Mouse (Mus musculus): Measurements from ENCODE around the gene Cirbp. TPM values are rescaled to one million over a fixed set of nuclear protein-coding genes. Genes with fewer than 3 reads are reported as not detected.
A peak's percentile ranks its signal among the peaks of the same experiment; 100 is the strongest.

The Cirbp gene
- total and polyA plus RNA-seq, 2 experiments: 25.9 to 37.0 TPM

GRCm38 (mm10) chr10:80182547-80182946 lies 16.8 kb downstream of the Cirbp start:
- peaks cover 4% of the 10 kb centered on the region; the same call in 1 of the 2 replicates for H3K27me3 ChIP-seq (ENCODE audit: control insufficient read depth, insufficient read depth, low read length)

GRCm38 (mm10) chr10:80186649-80187048 lies 20.9 kb downstream of the Cirbp start:
- H3K4me1 ChIP-seq (ENCODE audit: control insufficient read depth, insufficient read depth, low read length): no peaks in the 10 kb centered on the region
- H3K4me3 ChIP-seq (ENCODE audit: insufficient read depth, low read depth, low read length): no peak overlapping the region
- H3K36me3 ChIP-seq (ENCODE audit: control insufficient read depth, insufficient read depth, low read length): no peaks in the 10 kb centered on the region
- H3K27me3 ChIP-seq (ENCODE audit: control insufficient read depth, insufficient read depth, low read length): peaks cover 8% of the 10 kb centered on the region
- 62% methylated on average over 27 of the region's 27 CpGs for WGBS
- no peaks in the 10 kb centered on the region for H3K79me2 ChIP-seq (ENCODE audit: control insufficient read depth, insufficient read depth, low read length)
- DNase-seq (ENCODE audit: extremely low read depth, low read depth, low spot score): no peak
- no peak overlapping the region for H3K27ac ChIP-seq (replicated peaks; ENCODE audit: insufficient read depth, low read depth, low read length)
- no peak overlapping the region for H3K9ac ChIP-seq (ENCODE audit: low read depth, low read length)
- TF ChIP-seq CTCF (IDR thresholded peaks at IDR 0.05; ENCODE audit: low read depth, low read length) (no peak), POLR2A (IDR thresholded peaks at IDR 0.05; ENCODE audit: extremely low read depth, insufficient read depth, low read length) (no peak)

More at GRCm38 (mm10) chr10:80182547-80182946, 16.8 kb downstream of the Cirbp start:
- H3K4me3 ChIP-seq (ENCODE audit: insufficient read depth, low read depth, low read length): no peak overlapping the region
- no peak overlapping the region for H3K27ac ChIP-seq (replicated peaks; ENCODE audit: insufficient read depth, low read depth, low read length)
- TF ChIP-seq CTCF (IDR thresholded peaks at IDR 0.05; ENCODE audit: low read depth, low read length): no peak
- TF ChIP-seq POLR2A (IDR thresholded peaks at IDR 0.05; ENCODE audit: extremely low read depth, insufficient read depth, low read length): no peak
- no peaks in the 10 kb centered on the region for H3K36me3 ChIP-seq (ENCODE audit: control insufficient read depth, insufficient read depth, low read length)
- WGBS: 92% methylated on average over 7 of the region's 7 CpGs
- H3K9ac ChIP-seq (ENCODE audit: low read depth, low read length): no peak overlapping the region
- DNase-seq (ENCODE audit: extremely low read depth, low read depth, low spot score): no peak
- no peaks in the 10 kb centered on the region for H3K4me1 ChIP-seq (ENCODE audit: control insufficient read depth, insufficient read depth, low read length)
- no peaks in the 10 kb centered on the region for H3K79me2 ChIP-seq (ENCODE audit: control insufficient read depth, insufficient read depth, low read length)

- DNase-seq (ENCODE audit: extremely low read depth, low read depth, low spot score): no peak
- Histone ChIP-seq H3K4me3 (ENCODE audit: insufficient read depth, low read depth, low read length) (no peak overlapping the region), H3K4me1 (ENCODE audit: control insufficient read depth, insufficient read depth, low read length) (no peaks in the 10 kb centered on the region), H3K27ac (replicated peaks; ENCODE audit: insufficient read depth, low read depth, low read length) (no peak overlapping the region), H3K27me3 (ENCODE audit: control insufficient read depth, insufficient read depth, low read length) (peaks cover 8% of the 10 kb centered on the region), H3K36me3 (ENCODE audit: control insufficient read depth, insufficient read depth, low read length) (no peaks in the 10 kb centered on the region), H3K79me2 (ENCODE audit: control insufficient read depth, insufficient read depth, low read length) (no peaks in the 10 kb centered on the region), H3K9ac (ENCODE audit: low read depth, low read length) (no peak overlapping the region)
- WGBS: 93% methylated on average over 10 of the region's 10 CpGs
- TF ChIP-seq CTCF (IDR thresholded peaks at IDR 0.05; ENCODE audit: low read depth, low read length): no peak
- TF ChIP-seq POLR2A (IDR thresholded peaks at IDR 0.05; ENCODE audit: extremely low read depth, insufficient read depth, low read length): no peak
Measured at GRCm38 (mm10) chr10:80187739-80188138, 22.0 kb downstream of the Cirbp start.

- no peak overlapping the region for H3K27ac ChIP-seq (replicated peaks; ENCODE audit: insufficient read depth, low read depth, low read length)
- no peak overlapping the region for H3K4me3 ChIP-seq (ENCODE audit: insufficient read depth, low read depth, low read length)
- no peaks in the 10 kb centered on the region for H3K79me2 ChIP-seq (ENCODE audit: control insufficient read depth, insufficient read depth, low read length)
- TF ChIP-seq CTCF (IDR thresholded peaks at IDR 0.05; ENCODE audit: low read depth, low read length) (no peak), POLR2A (IDR thresholded peaks at IDR 0.05; ENCODE audit: extremely low read depth, insufficient read depth, low read length) (no peak)
- H3K4me1 ChIP-seq (ENCODE audit: control insufficient read depth, insufficient read depth, low read length): no peaks in the 10 kb centered on the region
- no peak overlapping the region for H3K9ac ChIP-seq (ENCODE audit: low read depth, low read length)
- H3K36me3 ChIP-seq (ENCODE audit: control insufficient read depth, insufficient read depth, low read length): no peaks in the 10 kb centered on the region
- 82% methylated on average over 15 of the region's 15 CpGs for WGBS
- no peak for DNase-seq (ENCODE audit: extremely low read depth, low read depth, low spot score)
- peaks cover 8% of the 10 kb centered on the region for H3K27me3 ChIP-seq (ENCODE audit: control insufficient read depth, insufficient read depth, low read length)
Measured at GRCm38 (mm10) chr10:80188453-80189024, 22.8 kb downstream of the Cirbp start.

- H3K9ac ChIP-seq (ENCODE audit: low read depth, low read length): no peak overlapping the region; the same call in 1 of the 2 replicates
- no peak overlapping the region for H3K27ac ChIP-seq (replicated peaks; ENCODE audit: insufficient read depth, low read depth, low read length)
- H3K36me3 ChIP-seq (ENCODE audit: control insufficient read depth, insufficient read depth, low read length): no peaks in the 10 kb centered on the region
- no peaks in the 10 kb centered on the region for H3K4me1 ChIP-seq (ENCODE audit: control insufficient read depth, insufficient read depth, low read length)
- no peak for TF ChIP-seq CTCF (IDR thresholded peaks at IDR 0.05; ENCODE audit: low read depth, low read length)
- TF ChIP-seq POLR2A (IDR thresholded peaks at IDR 0.05; ENCODE audit: extremely low read depth, insufficient read depth, low read length): no peak
- H3K4me3 ChIP-seq (ENCODE audit: insufficient read depth, low read depth, low read length): no peak overlapping the region
- no peak for DNase-seq (ENCODE audit: extremely low read depth, low read depth, low spot score)
- H3K27me3 ChIP-seq (ENCODE audit: control insufficient read depth, insufficient read depth, low read length): peaks cover 8% of the 10 kb centered on the region
- 14% methylated on average over 21 of the region's 21 CpGs for WGBS
- H3K79me2 ChIP-seq (ENCODE audit: control insufficient read depth, insufficient read depth, low read length): no peaks in the 10 kb centered on the region
Measured at GRCm38 (mm10) chr10:80189999-80190398, 24.2 kb downstream of the Cirbp start.

- WGBS: 2% methylated on average over 47 of the region's 48 CpGs
- Histone ChIP-seq H3K27ac (replicated peaks; ENCODE audit: insufficient read depth, low read depth, low read length) (no peak overlapping the region), H3K4me1 (ENCODE audit: control insufficient read depth, insufficient read depth, low read length) (no peaks in the 10 kb centered on the region), H3K36me3 (ENCODE audit: control insufficient read depth, insufficient read depth, low read length) (no peaks in the 10 kb centered on the region), H3K27me3 (ENCODE audit: control insufficient read depth, insufficient read depth, low read length) (peaks cover 8% of the 10 kb centered on the region), H3K4me3 (ENCODE audit: insufficient read depth, low read depth, low read length) (peak overlapping the region; percentile 13; the same call in 1 of the 2 replicates), H3K9ac (ENCODE audit: low read depth, low read length) (0 out of 2 replicates have a peak overlapping the region, but pooled peaks have one; percentile 19), H3K79me2 (ENCODE audit: control insufficient read depth, insufficient read depth, low read length) (no peaks in the 10 kb centered on the region)
- DNase-seq (ENCODE audit: extremely low read depth, low read depth, low spot score): no peak
- TF ChIP-seq POLR2A (IDR thresholded peaks at IDR 0.05; ENCODE audit: extremely low read depth, insufficient read depth, low read length) (no peak), CTCF (IDR thresholded peaks at IDR 0.05; ENCODE audit: low read depth, low read length) (no peak)
Measured at GRCm38 (mm10) chr10:80190491-80191051, 24.8 kb downstream of the Cirbp start.
